Comparison of ENCODE assay signal across 7 mouse cellular contexts in the genomic region with DNA sequence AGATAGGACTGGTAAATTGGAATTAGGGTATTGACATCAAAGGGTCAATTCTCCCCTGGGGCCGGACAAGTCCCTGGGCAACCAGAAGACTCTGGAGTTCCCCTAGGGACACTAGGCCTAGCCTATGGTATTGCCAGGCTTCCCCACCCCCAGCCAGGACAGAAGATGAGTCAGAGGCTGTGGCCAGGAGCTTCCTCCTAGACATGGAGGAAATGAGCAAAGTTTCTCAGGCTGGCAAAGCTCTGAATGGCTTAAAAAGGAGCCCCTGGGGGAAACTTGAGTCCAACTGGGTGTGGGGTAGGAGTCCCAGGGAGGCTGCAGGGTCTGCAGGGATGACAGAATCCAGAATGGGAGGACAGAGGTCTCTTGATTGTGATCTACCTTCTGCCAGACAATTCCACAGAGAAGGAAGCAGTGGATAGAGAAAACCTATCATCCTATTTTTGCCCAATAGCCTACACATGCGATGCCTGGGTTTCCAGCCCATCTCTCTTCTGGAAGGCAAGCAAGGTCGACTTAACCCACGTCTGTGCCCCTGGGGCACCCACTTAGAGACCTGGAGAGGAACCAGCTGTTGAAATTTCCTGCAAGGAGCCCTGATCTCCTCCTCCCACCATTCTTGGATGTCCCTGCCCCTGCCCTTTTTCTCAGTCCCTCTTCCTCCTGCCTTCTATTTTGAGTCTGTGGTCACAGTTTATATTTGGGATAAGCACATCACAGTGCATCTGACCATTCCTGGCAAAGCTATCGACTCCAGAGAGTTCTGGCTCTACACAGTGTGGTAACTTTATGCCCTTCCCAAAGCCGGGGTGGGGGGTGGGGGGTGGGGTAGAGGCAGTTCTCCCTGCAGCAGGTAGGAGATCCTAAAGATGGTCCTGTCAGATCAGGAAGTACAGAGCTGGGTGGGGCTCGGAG. TPM values are rescaled to one million over a fixed set of nuclear protein-coding genes. Genes with fewer than 3 reads are reported as not detected.
DNase-seq lines count a peak whose midpoint lies in the region; ATAC-seq lines count a peak whose summit lies in the region.

No protein-coding gene starts in this region.

- 41% methylated on average over 7 of the region's 7 CpGs for WGBS in liver, embryonic 11.5 days
- 41% methylated on average over 7 of the region's 7 CpGs for WGBS in stomach, embryonic 16.5 days

- peak overlapping the region; percentile 6; the same call in 1 of the 2 replicates for H3K27ac ChIP-seq in liver, embryonic 11.5 days (ENCODE audit: low read depth, low read length)
- peak overlapping the region; percentile 85 for H3K27ac ChIP-seq in stomach, embryonic 16.5 days (ENCODE audit: low read length)

- H3K36me3 ChIP-seq in liver, embryonic 11.5 days (ENCODE audit: control insufficient read depth, insufficient read depth, low read length) = no peaks in the 10 kb centered on the region
- H3K36me3 ChIP-seq in stomach, embryonic 16.5 days (ENCODE audit: control insufficient read depth, insufficient read depth, low read length) = no peaks in the 10 kb centered on the region

- no peak overlapping the region for H3K9ac ChIP-seq in liver, embryonic 11.5 days (ENCODE audit: low read depth, low read length)
- H3K9ac ChIP-seq in stomach, embryonic 16.5 days (ENCODE audit: low read length) = peak overlapping the region; percentile 23; the same call in 1 of the 2 replicates

- H3K4me2 ChIP-seq in liver, embryonic 11.5 days = peak overlapping the region; percentile 83
- peak overlapping the region; percentile 95 for H3K4me2 ChIP-seq in stomach, embryonic 16.5 days (ENCODE audit: low read depth, low read length)

- peak; percentile 60 for ATAC-seq in granulocyte monocyte progenitor cell, adult 5-6 weeks (replicated peaks; ENCODE audit: poor library complexity, severe bottlenecking)
- ATAC-seq in liver, embryonic 11.5 days (replicated peaks; ENCODE audit: low FRiP score) = no peak
- no peak for ATAC-seq in stomach, embryonic 16.5 days (ENCODE audit: insufficient read depth, low FRiP score)

- H3K4me3 ChIP-seq in liver, embryonic 11.5 days (ENCODE audit: low read depth, low read length) = 0 out of 2 replicates have a peak overlapping the region, but pooled peaks have one; percentile 57
- H3K4me3 ChIP-seq in stomach, embryonic 16.5 days (replicated peaks; ENCODE audit: low read length) = no peak overlapping the region

- H3K9me3 ChIP-seq in liver, embryonic 11.5 days (ENCODE audit: control insufficient read depth, low read length) = no peaks in the 10 kb centered on the region
- no peaks in the 10 kb centered on the region for H3K9me3 ChIP-seq in stomach, embryonic 16.5 days (replicated peaks; ENCODE audit: control insufficient read depth, low read length)

- H3K4me1 ChIP-seq in liver, embryonic 11.5 days (replicated peaks; ENCODE audit: control insufficient read depth, insufficient read depth, low read length) = peaks cover 36% of the 10 kb centered on the region
- peaks cover 57% of the 10 kb centered on the region for H3K4me1 ChIP-seq in stomach, embryonic 16.5 days (ENCODE audit: control insufficient read depth, insufficient read depth, low read length)

- peak; percentile 68 for DNase-seq in urinary bladder, postnatal 14 days (ENCODE audit: low spot score)
- DNase-seq in urinary bladder, postnatal 10 days (ENCODE audit: low spot score) = no peak
- DNase-seq in liver, embryonic 11.5 days (ENCODE audit: low spot score) = no peak
- no peak for DNase-seq in thymus, postnatal 25 days
- no peak for DNase-seq in urinary bladder, adult 18-20 months (ENCODE audit: low spot score in 2 of 2)

- H3K27me3 ChIP-seq in liver, embryonic 11.5 days (replicated peaks; ENCODE audit: control insufficient read depth, insufficient read depth, low read length) = peaks cover 20% of the 10 kb centered on the region
- peaks cover 2% of the 10 kb centered on the region; the same call in 1 of the 2 replicates for H3K27me3 ChIP-seq in stomach, embryonic 16.5 days (ENCODE audit: control insufficient read depth, insufficient read depth, low read length)

RNA-seq across cellular contexts. Expression of a gene that starts 2.4 kb away (rescaled TPM):
- 7.0 and 12.9 TPM in 2 replicates for total RNA-seq in granulocyte monocyte progenitor cell, adult 5-6 weeks (2014; fragmentation: Nextera tagmentation)
- total RNA-seq in granulocyte monocyte progenitor cell, adult 5-6 weeks (2017) = 2.5 and 2.6 TPM in 2 replicates
- 2.3 and 3.1 TPM in 2 replicates for polyA plus RNA-seq in liver, embryonic 11.5 days (2014; fragmentation: Nextera tagmentation; extraction: Ambion mirVana)
- 2.2 and 2.5 TPM in 2 replicates for polyA plus RNA-seq in stomach, embryonic 16.5 days (2015; fragmentation: Nextera tagmentation; extraction: Ambion mirVana)

RNA-seq across cellular contexts. Expression of a gene that starts 3.3 kb away (rescaled TPM):
- total RNA-seq in granulocyte monocyte progenitor cell, adult 5-6 weeks (2014; fragmentation: Nextera tagmentation) = 0.82 and 3.8 TPM in 2 replicates
- total RNA-seq in granulocyte monocyte progenitor cell, adult 5-6 weeks (2017) = 0.41 and 0.73 TPM in 2 replicates
- polyA plus RNA-seq in liver, embryonic 11.5 days (2014; fragmentation: Nextera tagmentation; extraction: Ambion mirVana) = 1.5 and 1.6 TPM in 2 replicates
- 1.5 and 1.7 TPM in 2 replicates for polyA plus RNA-seq in stomach, embryonic 16.5 days (2015; fragmentation: Nextera tagmentation; extraction: Ambion mirVana)

RNA-seq across cellular contexts. Expression of a gene that starts 19.2 kb away (rescaled TPM):
- total RNA-seq in granulocyte monocyte progenitor cell, adult 5-6 weeks (2014; fragmentation: Nextera tagmentation) = 82.8 and 106 TPM in 2 replicates
- 37.1 and 64.8 TPM in 2 replicates for total RNA-seq in granulocyte monocyte progenitor cell, adult 5-6 weeks (2017)
- 138 and 142 TPM in 2 replicates for polyA plus RNA-seq in liver, embryonic 11.5 days (2014; fragmentation: Nextera tagmentation; extraction: Ambion mirVana)
- 124 and 131 TPM in 2 replicates for polyA plus RNA-seq in stomach, embryonic 16.5 days (2015; fragmentation: Nextera tagmentation; extraction: Ambion mirVana)

RNA-seq across cellular contexts. Expression of a gene that starts 19.2 kb away (rescaled TPM):
- total RNA-seq in granulocyte monocyte progenitor cell, adult 5-6 weeks (2014; fragmentation: Nextera tagmentation) = 5.2 and 5.3 TPM in 2 replicates
- total RNA-seq in granulocyte monocyte progenitor cell, adult 5-6 weeks (2017) = 2.0 and 2.3 TPM in 2 replicates
- 5.7 and 6.2 TPM in 2 replicates for polyA plus RNA-seq in liver, embryonic 11.5 days (2014; fragmentation: Nextera tagmentation; extraction: Ambion mirVana)
- 2.1 and 2.4 TPM in 2 replicates for polyA plus RNA-seq in stomach, embryonic 16.5 days (2015; fragmentation: Nextera tagmentation; extraction: Ambion mirVana)

RNA-seq across cellular contexts. Expression of a gene that starts 27.8 kb away (rescaled TPM):
- total RNA-seq in granulocyte monocyte progenitor cell, adult 5-6 weeks (2014; fragmentation: Nextera tagmentation) = 0.47 TPM in 1 of 2 replicates, not detected in the other
- total RNA-seq in granulocyte monocyte progenitor cell, adult 5-6 weeks (2017) = 0.09 TPM in 1 of 2 replicates, not detected in the other
- polyA plus RNA-seq in liver, embryonic 11.5 days (2014; fragmentation: Nextera tagmentation; extraction: Ambion mirVana) = 0.30 TPM in 1 of 2 replicates, not detected in the other
- 0.11 and 0.22 TPM in 2 replicates for polyA plus RNA-seq in stomach, embryonic 16.5 days (2015; fragmentation: Nextera tagmentation; extraction: Ambion mirVana)
